Mouse (Mus musculus) hindbrain, embryonic 16.5 days (tissue): ENCODE measurements at regions not wholly inside any gene's neighbourhood (a gene's known extent, or its start where the extent isn't known, plus 50 kb on each side); places are given as distances from the start of the nearest gene placed in this dataset.

Experiments
- ATAC-seq: fragments of 200-750 bp; cut with Nextera tagmentation; 2 replicates; pipeline ENCODE4 v1.8.0; 2017; ENCODE audit warnings: moderate TSS enrichment, moderate library complexity
- H3K27ac ChIP-seq: fragments of 300-500 bp; sonication (generic); 2 replicates; pipeline ENCODE4 v1.5.1; 2014; ENCODE audit warnings: low read depth, mild to moderate bottlenecking, control low read depth, low read length, moderate library complexity
- H3K27me3 ChIP-seq: fragments of 300-500 bp; sonication (generic); replicated peaks from 2 replicates; pipeline ENCODE4 v1.6.1; 2014; ENCODE audit warnings: low read length; ENCODE audit not compliant: control insufficient read depth, insufficient read depth
- H3K36me3 ChIP-seq: fragments of 300-500 bp; sonication (generic); 2 replicates; pipeline ENCODE4 v1.6.1; 2014; ENCODE audit warnings: mild to moderate bottlenecking, low read length, moderate library complexity, mixed read lengths; ENCODE audit not compliant: control insufficient read depth, insufficient read depth
- H3K4me1 ChIP-seq: fragments of 300-500 bp; sonication (generic); 2 replicates; pipeline ENCODE4 v1.6.1; 2014; ENCODE audit warnings: low read depth, low read length; ENCODE audit not compliant: control insufficient read depth, insufficient read depth
- H3K4me2 ChIP-seq: fragments of 300-500 bp; sonication (generic); 2 replicates; pipeline ENCODE4 v1.6.1; 2014; ENCODE audit warnings: mild to moderate bottlenecking, low read length, control low read depth, moderate library complexity
- H3K4me3 ChIP-seq: fragments of 300-500 bp; sonication (generic); 2 replicates; pipeline ENCODE4 v1.5.1; 2014; ENCODE audit warnings: mild to moderate bottlenecking, low read length, control low read depth, moderate library complexity
- H3K9ac ChIP-seq: fragments of 300-500 bp; sonication (generic); 2 replicates; pipeline ENCODE4 v1.6.1; 2014; ENCODE audit warnings: low read depth, mild to moderate bottlenecking, control low read depth, low read length, moderate library complexity
- H3K9me3 ChIP-seq: fragments of 300-500 bp; sonication (generic); 2 replicates; pipeline ENCODE4 v1.6.1; 2014; ENCODE audit warnings: mild to moderate bottlenecking, low read length, moderate library complexity; ENCODE audit not compliant: control insufficient read depth
- WGBS: fragments of 180-500 bp; shearing (Covaris S2); extraction: QIAGEN DNeasy Blood & Tissue Kit; methylation state at CpG from one replicate; pipeline ENCODE4 v1.1.7; 2014; 5-methylcytosine and 5-hydroxymethylcytosine counted together

DNA sequence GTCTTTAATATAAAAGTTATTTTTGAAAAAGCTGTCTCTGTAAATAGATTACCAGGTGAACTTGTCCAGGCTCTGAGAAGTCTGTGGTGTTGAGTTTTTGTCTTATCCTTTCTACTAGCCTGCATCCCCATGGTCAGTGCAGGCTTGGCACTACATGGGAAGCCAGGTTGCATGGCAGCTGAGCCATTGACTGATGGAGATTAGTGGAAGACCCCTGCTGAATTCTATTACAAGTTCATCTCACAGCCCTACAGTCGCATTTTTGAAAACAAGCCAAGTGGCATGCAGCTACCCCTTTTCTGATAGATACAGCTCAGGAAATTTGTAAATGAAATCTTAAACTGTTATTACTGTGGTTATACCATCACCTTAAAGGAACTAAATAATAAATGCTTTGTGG is 101.2 kb upstream of the Fam184a start:
- no peaks in the 10 kb centered on the region for H3K4me1 ChIP-seq
- no peak overlapping the region for H3K4me3 ChIP-seq
- H3K27ac ChIP-seq: no peak overlapping the region
- H3K4me2 ChIP-seq: no peak overlapping the region
- 81% methylated on average over 1 of the region's 1 CpGs for WGBS
- H3K9ac ChIP-seq: no peak overlapping the region
- no peaks in the 10 kb centered on the region for H3K36me3 ChIP-seq
- peak; percentile 45; the same call in 1 of the 2 replicates for ATAC-seq
- H3K27me3 ChIP-seq: no peaks in the 10 kb centered on the region
- H3K9me3 ChIP-seq: no peaks in the 10 kb centered on the region

DNA sequence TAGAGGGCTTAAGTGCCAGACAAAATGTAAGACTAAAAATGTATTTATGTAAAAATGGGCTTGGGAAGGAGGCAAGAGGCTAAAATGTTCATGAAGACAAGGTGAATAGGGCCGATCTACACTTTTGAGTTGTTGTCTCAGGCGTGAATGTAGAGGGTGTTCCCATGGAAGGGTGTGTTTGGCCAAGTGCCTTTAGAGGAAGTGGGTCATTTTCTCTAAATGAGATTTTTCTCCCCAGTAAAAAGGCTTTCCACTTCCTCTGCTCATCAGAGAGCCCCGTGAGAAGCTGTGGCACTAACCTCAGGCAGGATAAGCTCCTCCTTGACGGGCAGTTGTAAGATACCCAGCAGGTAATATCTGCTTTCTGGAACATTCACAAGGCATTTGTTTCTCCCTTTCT is 99.6 kb upstream of the Fam184a start:
- H3K4me1 ChIP-seq: no peaks in the 10 kb centered on the region
- H3K27me3 ChIP-seq: no peaks in the 10 kb centered on the region
- no peak overlapping the region for H3K4me2 ChIP-seq
- no peaks in the 10 kb centered on the region for H3K9me3 ChIP-seq
- H3K36me3 ChIP-seq: no peaks in the 10 kb centered on the region
- no peak overlapping the region for H3K27ac ChIP-seq
- no peak overlapping the region for H3K4me3 ChIP-seq
- H3K9ac ChIP-seq: no peak overlapping the region
- 84% methylated on average over 4 of the region's 4 CpGs for WGBS
- ATAC-seq: no peak

DNA sequence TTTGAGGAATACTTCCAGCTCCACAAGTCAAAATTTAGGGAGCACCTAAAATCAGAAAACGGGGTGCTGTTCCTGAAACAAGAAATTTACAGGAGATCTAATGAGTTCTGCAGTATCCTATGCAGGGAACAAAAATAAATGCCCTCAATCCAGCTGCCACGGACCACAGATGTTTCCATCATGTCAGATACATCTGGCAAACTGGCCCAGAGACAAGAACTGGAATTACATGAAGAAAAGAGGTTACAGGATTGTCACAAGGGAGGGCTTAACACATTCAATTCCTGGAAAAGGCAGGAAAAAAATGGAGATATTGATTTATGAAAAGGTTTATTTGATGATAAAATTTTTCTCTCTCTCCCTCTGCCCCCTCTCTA is 62.3 kb upstream of the Fam184a start:
- H3K4me3 ChIP-seq: no peak overlapping the region
- no peak for ATAC-seq
- H3K27me3 ChIP-seq: no peaks in the 10 kb centered on the region
- H3K36me3 ChIP-seq: no peaks in the 10 kb centered on the region
- 76% methylated on average over 2 of the region's 2 CpGs for WGBS
- no peak overlapping the region for H3K4me2 ChIP-seq
- no peak overlapping the region for H3K27ac ChIP-seq
- H3K9ac ChIP-seq: no peak overlapping the region
- no peaks in the 10 kb centered on the region for H3K9me3 ChIP-seq
- no peaks in the 10 kb centered on the region for H3K4me1 ChIP-seq

DNA sequence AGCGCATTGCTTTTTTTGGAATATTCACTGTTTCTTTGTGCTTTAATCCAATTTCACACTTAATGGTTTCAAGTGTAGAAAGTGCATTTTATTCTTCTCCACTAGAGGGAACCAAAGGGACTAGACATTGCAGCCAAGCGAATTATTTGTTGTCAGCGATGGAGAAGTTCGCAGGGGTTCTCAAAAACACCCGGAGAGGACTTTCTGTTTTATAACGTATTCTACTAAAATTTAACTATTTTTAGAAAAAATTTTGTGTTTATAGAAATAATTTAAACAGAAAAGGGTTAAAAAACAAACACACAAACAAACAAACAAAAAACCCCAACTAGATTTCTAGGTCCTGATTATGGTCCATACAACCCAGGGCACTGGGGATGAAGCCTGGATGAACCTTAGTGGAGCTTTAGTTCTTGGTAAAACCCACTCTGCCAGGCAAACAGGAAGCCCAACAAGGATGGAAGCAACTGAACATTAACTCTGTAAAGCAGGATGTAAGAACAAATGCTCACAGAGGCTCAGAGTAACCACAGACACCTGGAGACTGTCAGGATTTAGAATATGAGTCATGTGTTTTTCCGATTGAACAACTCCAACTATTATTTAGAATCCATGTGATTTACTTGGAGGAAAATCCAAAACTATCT is 61.8 kb upstream of the Fam184a start:
- H3K27ac ChIP-seq: no peak overlapping the region
- H3K4me3 ChIP-seq: no peak overlapping the region
- H3K9me3 ChIP-seq: no peaks in the 10 kb centered on the region
- H3K27me3 ChIP-seq: no peaks in the 10 kb centered on the region
- H3K4me1 ChIP-seq: no peaks in the 10 kb centered on the region
- H3K36me3 ChIP-seq: no peaks in the 10 kb centered on the region
- H3K9ac ChIP-seq: no peak overlapping the region
- WGBS: 36% methylated on average over 7 of the region's 7 CpGs
- ATAC-seq: no peak; the same call in 1 of the 2 replicates
- no peak overlapping the region; the same call in 1 of the 2 replicates for H3K4me2 ChIP-seq

DNA sequence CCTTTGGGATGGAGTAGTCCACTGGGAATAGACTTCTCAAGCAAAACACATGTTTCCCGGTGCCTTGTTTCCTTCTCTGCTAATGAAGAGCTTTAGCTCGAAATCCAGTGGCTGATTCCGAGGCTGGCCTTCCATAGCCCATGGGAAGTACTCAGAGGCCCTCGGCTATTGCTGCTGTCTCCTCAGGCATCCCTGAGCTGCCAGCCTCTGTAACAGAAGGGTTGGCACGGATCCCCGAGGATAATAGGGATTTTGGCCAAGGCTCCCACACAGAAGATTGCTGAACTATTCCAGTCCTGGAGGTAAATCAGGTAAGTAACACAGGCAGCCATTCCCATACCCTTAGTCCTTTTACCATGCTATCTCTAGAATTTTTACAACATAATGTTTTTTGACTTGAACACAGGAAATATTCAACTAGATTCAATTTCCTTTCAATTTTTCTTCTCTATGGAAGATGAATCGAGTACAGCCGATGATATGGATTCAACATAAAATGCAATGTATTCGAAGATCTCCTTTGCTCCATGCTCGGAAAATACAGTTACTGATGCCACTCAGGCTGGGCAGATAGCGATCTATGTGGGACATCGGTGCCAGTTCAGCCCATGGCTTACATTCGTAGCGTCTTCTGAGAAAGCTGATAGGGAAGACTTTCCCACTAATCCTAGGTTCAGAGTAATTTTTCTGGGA is 61.1 kb upstream of the Fam184a start:
- H3K27ac ChIP-seq: no peak overlapping the region
- H3K4me2 ChIP-seq: no peak overlapping the region; the same call in 1 of the 2 replicates
- no peak overlapping the region for H3K4me3 ChIP-seq
- no peaks in the 10 kb centered on the region for H3K36me3 ChIP-seq
- no peak overlapping the region for H3K9ac ChIP-seq
- no peaks in the 10 kb centered on the region for H3K9me3 ChIP-seq
- 71% methylated on average over 14 of the region's 14 CpGs for WGBS
- no peaks in the 10 kb centered on the region for H3K4me1 ChIP-seq
- H3K27me3 ChIP-seq: no peaks in the 10 kb centered on the region
- no peak for ATAC-seq

DNA sequence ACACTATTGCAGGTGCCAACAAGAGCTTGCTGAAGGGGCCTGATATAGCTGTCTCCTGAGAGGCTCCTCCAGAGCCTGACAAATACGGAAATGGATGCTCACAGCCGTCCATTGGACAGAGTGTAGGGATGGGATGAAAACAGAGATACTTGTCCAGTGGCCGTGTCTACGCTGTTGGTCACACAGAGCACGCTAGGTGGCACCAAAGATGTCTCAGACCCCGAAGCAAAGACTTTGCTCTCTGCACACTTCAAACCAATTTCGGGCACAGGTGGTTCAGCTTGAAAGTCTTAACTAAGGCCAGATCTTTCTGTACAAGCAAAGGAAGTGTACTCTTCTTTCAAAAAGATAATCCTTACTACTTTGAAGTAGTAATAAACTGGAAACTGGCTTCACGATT is 55.8 kb upstream of the Fam184a start:
- Histone ChIP-seq H3K27me3 (no peaks in the 10 kb centered on the region), H3K4me2 (no peak overlapping the region), H3K36me3 (no peaks in the 10 kb centered on the region), H3K4me3 (no peak overlapping the region), H3K27ac (no peak overlapping the region), H3K9me3 (no peaks in the 10 kb centered on the region; the same call in 1 of the 2 replicates), H3K4me1 (no peaks in the 10 kb centered on the region), H3K9ac (no peak overlapping the region)
- no peak for ATAC-seq
- 63% methylated on average over 8 of the region's 8 CpGs for WGBS

DNA sequence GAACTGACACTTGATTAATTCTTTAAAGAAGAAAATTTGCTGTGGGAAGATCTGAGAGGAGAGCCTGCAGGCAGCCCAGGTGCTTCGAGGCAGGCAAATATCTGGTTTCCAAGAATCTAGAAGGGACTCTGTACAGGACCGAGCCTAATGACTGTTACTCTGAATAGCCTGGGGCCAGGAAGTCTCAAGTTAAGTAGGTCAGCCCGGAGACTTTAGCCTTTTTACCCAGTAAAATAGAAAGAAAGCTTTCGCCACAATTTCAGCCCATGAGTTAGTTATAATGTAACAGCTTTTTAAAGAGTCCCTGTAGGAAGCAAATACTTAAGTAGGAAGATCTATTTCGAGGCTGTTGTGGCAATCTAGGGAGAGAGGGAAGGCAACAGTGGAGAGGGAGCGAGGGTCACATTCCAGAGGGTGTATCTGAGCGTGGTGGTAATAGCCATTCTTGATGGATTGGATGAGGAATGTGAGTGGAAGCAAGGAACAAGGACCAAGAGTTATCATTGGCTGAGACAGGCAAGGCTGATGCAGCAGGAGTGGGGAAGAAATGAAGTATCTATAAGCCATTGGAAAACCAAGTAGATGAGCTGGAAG is 50.2 kb upstream of the Fam184a start:
- H3K36me3 ChIP-seq: no peaks in the 10 kb centered on the region
- WGBS: 66% methylated on average over 7 of the region's 7 CpGs
- no peak for ATAC-seq
- no peaks in the 10 kb centered on the region for H3K4me1 ChIP-seq
- H3K9me3 ChIP-seq: no peaks in the 10 kb centered on the region; the same call in 1 of the 2 replicates
- no peak overlapping the region for H3K27ac ChIP-seq
- H3K4me2 ChIP-seq: no peak overlapping the region
- H3K4me3 ChIP-seq: no peak overlapping the region
- H3K9ac ChIP-seq: no peak overlapping the region
- H3K27me3 ChIP-seq: no peaks in the 10 kb centered on the region
